Mouse (Mus musculus): ENCODE data around the gene Add3. TPM values are rescaled to one million over a fixed set of nuclear protein-coding genes. Genes with fewer than 3 reads are reported as not detected.

Add3 gene
- 35.8 TPM for polyA plus RNA-seq (2014; fragmentation: Illumina TruSeq; extraction: RNeasy Lipid Tissue Mini Kit (QIAGEN cat#74804); ENCODE audit: low read depth, low replicate concordance)

DNA sequence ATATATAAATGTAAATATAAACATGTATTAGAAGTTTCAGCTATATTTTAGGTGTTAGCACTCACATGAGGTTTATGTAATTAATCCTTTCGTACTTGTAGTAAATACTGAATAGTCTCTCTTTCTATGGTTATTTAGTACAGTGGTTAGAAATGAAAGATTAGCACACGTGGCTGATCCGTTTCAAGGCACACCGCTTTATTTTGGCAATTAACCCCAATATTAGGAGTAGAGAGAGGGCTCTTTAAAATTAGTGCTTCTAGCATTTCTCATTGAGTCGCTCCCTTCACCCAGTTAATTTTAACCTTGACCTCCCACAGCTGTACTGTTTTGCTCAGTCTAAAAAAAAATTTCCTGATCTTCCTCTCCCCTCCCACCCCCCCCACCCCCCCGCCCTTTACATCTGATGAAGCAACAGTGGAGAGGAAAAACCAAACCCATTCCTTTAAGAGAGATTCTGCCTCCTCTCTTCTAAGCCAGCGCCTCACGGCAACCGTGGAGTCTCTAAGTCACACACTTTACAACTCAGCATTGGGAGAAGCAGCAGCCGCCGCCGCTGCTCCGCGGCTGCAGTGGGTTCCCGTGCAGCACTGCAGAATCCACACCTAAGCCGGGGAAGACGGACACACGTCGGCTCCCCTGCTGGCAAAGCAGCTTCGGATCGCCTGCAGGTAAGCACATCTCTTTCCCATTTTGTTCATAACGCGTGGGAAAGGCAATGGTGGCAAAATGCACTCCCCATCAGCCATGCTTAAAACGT lies at the start of gene Add3:
TSS of gene Add3 (plus strand) at position 400 of the 760 bp plus-strand sequence.

Other genes starting within 250 kb of the Add3 start
- gene Xpnpep1, start 100.2 kb upstream of the Add3 start, polyA plus RNA-seq (2014; fragmentation: Illumina TruSeq; extraction: RNeasy Lipid Tissue Mini Kit (QIAGEN cat#74804); ENCODE audit: low read depth, low replicate concordance), result 42.5 TPM
- 46.5 TPM for gene Mxi1, start 170.1 kb downstream of the Add3 start, polyA plus RNA-seq (2014; fragmentation: Illumina TruSeq; extraction: RNeasy Lipid Tissue Mini Kit (QIAGEN cat#74804); ENCODE audit: low read depth, low replicate concordance)
- not detected for gene Gm10197, start 231.3 kb downstream of the Add3 start, polyA plus RNA-seq (2014; fragmentation: Illumina TruSeq; extraction: RNeasy Lipid Tissue Mini Kit (QIAGEN cat#74804); ENCODE audit: low read depth, low replicate concordance)